Mouse (Mus musculus): ENCODE measurements around the gene S1pr2. TPM values are rescaled to one million over a fixed set of nuclear protein-coding genes. Genes with fewer than 3 reads are reported as not detected.

The S1pr2 gene
- polyA plus RNA-seq, 1 experiment from 2014 or later, result 36.1 TPM

GRCm38 (mm10) chr9:20978409-20979095 is 2.0 kb upstream of the S1pr2 start:
- Histone ChIP-seq H3K4me2 (replicated peaks; ENCODE audit: low read depth, low read length) (no peak overlapping the region), H3K36me3 (ENCODE audit: control insufficient read depth, insufficient read depth, low read length) (no peaks in the 10 kb centered on the region), H3K27ac (ENCODE audit: low read depth, low read length) (peak overlapping the region; percentile 51; the same call in 1 of the 2 replicates), H3K9ac (ENCODE audit: low read depth, low read length) (no peak overlapping the region), H3K4me3 (ENCODE audit: low read length) (no peak overlapping the region), H3K9me3 (ENCODE audit: control insufficient read depth, low read length) (no peaks in the 10 kb centered on the region), H3K27me3 (ENCODE audit: control insufficient read depth, insufficient read depth, low read length) (no peaks in the 10 kb centered on the region), H3K4me1 (ENCODE audit: control insufficient read depth, insufficient read depth, low read length) (peaks cover 18% of the 10 kb centered on the region)
- ATAC-seq (ENCODE audit: low FRiP score, low TSS enrichment), result no peak
- WGBS, result 62% methylated on average over 10 of the region's 10 CpGs

- peak overlapping the region; percentile 75 for H3K4me3 ChIP-seq (ENCODE audit: low read length)
- H3K27ac ChIP-seq (ENCODE audit: low read depth, low read length), result no peak overlapping the region
- H3K4me1 ChIP-seq (ENCODE audit: control insufficient read depth, insufficient read depth, low read length), result peaks cover 24% of the 10 kb centered on the region
- no peaks in the 10 kb centered on the region for H3K9me3 ChIP-seq (ENCODE audit: control insufficient read depth, low read length)
- ATAC-seq (ENCODE audit: low FRiP score, low TSS enrichment), result 0 out of 2 replicates have a peak, but pooled peaks have one; percentile 1
- peak overlapping the region; percentile 78 for H3K4me2 ChIP-seq (replicated peaks; ENCODE audit: low read depth, low read length)
- no peaks in the 10 kb centered on the region for H3K36me3 ChIP-seq (ENCODE audit: control insufficient read depth, insufficient read depth, low read length)
- peak overlapping the region; percentile 81; the same call in 1 of the 2 replicates for H3K9ac ChIP-seq (ENCODE audit: low read depth, low read length)
- no peaks in the 10 kb centered on the region for H3K27me3 ChIP-seq (ENCODE audit: control insufficient read depth, insufficient read depth, low read length)
- 3% methylated on average over 4 of the region's 4 CpGs for WGBS
Observed at GRCm38 (mm10) chr9:20976961-20977689, 544 bp upstream of the S1pr2 start.

- peak; percentile 2; the same call in 1 of the 2 replicates for ATAC-seq (ENCODE audit: low FRiP score, low TSS enrichment)
- Histone ChIP-seq H3K4me2 (replicated peaks; ENCODE audit: low read depth, low read length) (peak overlapping the region; percentile 78), H3K36me3 (ENCODE audit: control insufficient read depth, insufficient read depth, low read length) (no peaks in the 10 kb centered on the region), H3K9me3 (ENCODE audit: control insufficient read depth, low read length) (no peaks in the 10 kb centered on the region), H3K4me3 (ENCODE audit: low read length) (peak overlapping the region; percentile 75), H3K9ac (ENCODE audit: low read depth, low read length) (peak overlapping the region; percentile 81), H3K4me1 (ENCODE audit: control insufficient read depth, insufficient read depth, low read length) (peaks cover 35% of the 10 kb centered on the region), H3K27ac (ENCODE audit: low read depth, low read length) (peak overlapping the region; percentile 89), H3K27me3 (ENCODE audit: control insufficient read depth, insufficient read depth, low read length) (no peaks in the 10 kb centered on the region)
- under 1% methylated on average over 45 of the region's 45 CpGs for WGBS
Observed at GRCm38 (mm10) chr9:20975431-20976215, 958 bp downstream of the S1pr2 start.

- ATAC-seq (ENCODE audit: low FRiP score, low TSS enrichment), result no peak
- H3K4me3 ChIP-seq (ENCODE audit: low read length), result peak overlapping the region; percentile 75; the same call in 1 of the 2 replicates
- H3K4me1 ChIP-seq (ENCODE audit: control insufficient read depth, insufficient read depth, low read length), result peaks cover 35% of the 10 kb centered on the region
- H3K27ac ChIP-seq (ENCODE audit: low read depth, low read length), result peak overlapping the region; percentile 95; the same call in 1 of the 2 replicates
- no peaks in the 10 kb centered on the region for H3K27me3 ChIP-seq (ENCODE audit: control insufficient read depth, insufficient read depth, low read length)
- WGBS, result 56% methylated on average over 6 of the region's 6 CpGs
- H3K9me3 ChIP-seq (ENCODE audit: control insufficient read depth, low read length), result no peaks in the 10 kb centered on the region
- peaks cover 5% of the 10 kb centered on the region for H3K36me3 ChIP-seq (ENCODE audit: control insufficient read depth, insufficient read depth, low read length)
- peak overlapping the region; percentile 32; the same call in 1 of the 2 replicates for H3K9ac ChIP-seq (ENCODE audit: low read depth, low read length)
- H3K4me2 ChIP-seq (replicated peaks; ENCODE audit: low read depth, low read length), result peak overlapping the region; percentile 78
Observed at GRCm38 (mm10) chr9:20973682-20974075, 2.9 kb downstream of the S1pr2 start.

GRCm38 (mm10) chr9:20973001-20973681 is 3.4 kb downstream of the S1pr2 start:
- Histone ChIP-seq H3K4me2 (replicated peaks; ENCODE audit: low read depth, low read length) (peak overlapping the region; percentile 78), H3K9ac (ENCODE audit: low read depth, low read length) (peak overlapping the region; percentile 42), H3K36me3 (ENCODE audit: control insufficient read depth, insufficient read depth, low read length) (peaks cover 11% of the 10 kb centered on the region), H3K4me3 (ENCODE audit: low read length) (peak overlapping the region; percentile 75; the same call in 1 of the 2 replicates), H3K27ac (ENCODE audit: low read depth, low read length) (peak overlapping the region; percentile 95; the same call in 1 of the 2 replicates), H3K9me3 (ENCODE audit: control insufficient read depth, low read length) (no peaks in the 10 kb centered on the region), H3K4me1 (ENCODE audit: control insufficient read depth, insufficient read depth, low read length) (peaks cover 35% of the 10 kb centered on the region), H3K27me3 (ENCODE audit: control insufficient read depth, insufficient read depth, low read length) (no peaks in the 10 kb centered on the region)
- peak; percentile 6; the same call in 1 of the 2 replicates for ATAC-seq (ENCODE audit: low FRiP score, low TSS enrichment)
- WGBS, result 41% methylated on average over 4 of the region's 4 CpGs

- H3K4me3 ChIP-seq (ENCODE audit: low read length), result peak overlapping the region; percentile 75
- 14% methylated on average over 28 of the region's 28 CpGs for WGBS
- H3K36me3 ChIP-seq (ENCODE audit: control insufficient read depth, insufficient read depth, low read length), result peaks cover 18% of the 10 kb centered on the region
- peaks cover 35% of the 10 kb centered on the region for H3K4me1 ChIP-seq (ENCODE audit: control insufficient read depth, insufficient read depth, low read length)
- H3K9me3 ChIP-seq (ENCODE audit: control insufficient read depth, low read length), result no peaks in the 10 kb centered on the region
- peak overlapping the region; percentile 95 for H3K27ac ChIP-seq (ENCODE audit: low read depth, low read length)
- ATAC-seq (ENCODE audit: low FRiP score, low TSS enrichment), result peak; percentile 38
- H3K27me3 ChIP-seq (ENCODE audit: control insufficient read depth, insufficient read depth, low read length), result no peaks in the 10 kb centered on the region
- H3K9ac ChIP-seq (ENCODE audit: low read depth, low read length), result peak overlapping the region; percentile 42
- peak overlapping the region; percentile 78 for H3K4me2 ChIP-seq (replicated peaks; ENCODE audit: low read depth, low read length)
Observed at GRCm38 (mm10) chr9:20972141-20972992, 4.2 kb downstream of the S1pr2 start.

GRCm38 (mm10) chr9:20971751-20972140 is 4.8 kb downstream of the S1pr2 start:
- Histone ChIP-seq H3K4me1 (ENCODE audit: control insufficient read depth, insufficient read depth, low read length) (peaks cover 35% of the 10 kb centered on the region), H3K36me3 (ENCODE audit: control insufficient read depth, insufficient read depth, low read length) (peaks cover 25% of the 10 kb centered on the region), H3K9ac (ENCODE audit: low read depth, low read length) (peak overlapping the region; percentile 42; the same call in 1 of the 2 replicates), H3K9me3 (ENCODE audit: control insufficient read depth, low read length) (no peaks in the 10 kb centered on the region), H3K4me2 (replicated peaks; ENCODE audit: low read depth, low read length) (peak overlapping the region; percentile 78), H3K4me3 (ENCODE audit: low read length) (peak overlapping the region; percentile 75; the same call in 1 of the 2 replicates), H3K27me3 (ENCODE audit: control insufficient read depth, insufficient read depth, low read length) (no peaks in the 10 kb centered on the region), H3K27ac (ENCODE audit: low read depth, low read length) (peak overlapping the region; percentile 95)
- WGBS, result 22% methylated on average over 7 of the region's 7 CpGs
- peak; percentile 60 for ATAC-seq (ENCODE audit: low FRiP score, low TSS enrichment)

Measured in kidney, embryonic 14.5 days (tissue).